Mouse (Mus musculus): ENCODE measurements at regions not wholly inside any gene's neighbourhood (a gene's known extent, or its start where the extent isn't known, plus 50 kb on each side); places are given as distances from the start of the nearest gene placed in this dataset.

- no peak for DNase-seq (ENCODE audit: low spot score)
- ATAC-seq (ENCODE audit: low read depth) = no peak
- Histone ChIP-seq H3K27me3 (replicated peaks; ENCODE audit: control insufficient read depth, insufficient read depth, low read length) (no peaks in the 10 kb centered on the region), H3K9ac (ENCODE audit: low read depth, low read length) (no peak overlapping the region), H3K36me3 (ENCODE audit: control insufficient read depth, insufficient read depth, low read length) (no peaks in the 10 kb centered on the region), H3K9me3 (ENCODE audit: control insufficient read depth, low read length) (no peaks in the 10 kb centered on the region), H3K27ac (replicated peaks; ENCODE audit: low read depth, low read length) (no peak overlapping the region), H3K4me3 (ENCODE audit: low read depth, low read length) (no peak overlapping the region), H3K4me2 (ENCODE audit: low read depth, low read length) (no peak overlapping the region), H3K4me1 (ENCODE audit: control insufficient read depth, insufficient read depth, low read length) (no peaks in the 10 kb centered on the region)
- 82% methylated on average over 3 of the region's 3 CpGs for WGBS
Measured at GRCm38 (mm10) chr6:135662386-135662785, 300.0 kb downstream of the Emp1 start.

- H3K4me1 ChIP-seq (ENCODE audit: control insufficient read depth, insufficient read depth, low read length) = no peaks in the 10 kb centered on the region
- no peak overlapping the region for H3K27ac ChIP-seq (replicated peaks; ENCODE audit: low read depth, low read length)
- DNase-seq (ENCODE audit: low spot score) = no peak
- no peak for ATAC-seq (ENCODE audit: low read depth)
- no peak overlapping the region for H3K4me2 ChIP-seq (ENCODE audit: low read depth, low read length)
- no peaks in the 10 kb centered on the region for H3K27me3 ChIP-seq (replicated peaks; ENCODE audit: control insufficient read depth, insufficient read depth, low read length)
- no peaks in the 10 kb centered on the region for H3K36me3 ChIP-seq (ENCODE audit: control insufficient read depth, insufficient read depth, low read length)
- H3K9ac ChIP-seq (ENCODE audit: low read depth, low read length) = no peak overlapping the region
- H3K9me3 ChIP-seq (ENCODE audit: control insufficient read depth, low read length) = no peaks in the 10 kb centered on the region
- 83% methylated on average over 4 of the region's 4 CpGs for WGBS
- H3K4me3 ChIP-seq (ENCODE audit: low read depth, low read length) = no peak overlapping the region
Measured at GRCm38 (mm10) chr6:135662801-135663537, 300.6 kb downstream of the Emp1 start.

Measured in embryonic facial prominence, embryonic 14.5 days (tissue).